In genomic region chr3:49937611-49938010, GRCm38 (mm10) we compare ENCODE assay signal across 17 mouse cellular contexts.
"Had no signal": no experiment of that assay in that cellular context is flagged by ENCODE, and none has a peak within 500 bp of the region (broad histone marks: within the 10 kb centered on the region; RNA-seq: fewer than 3 reads in every experiment).

No protein-coding gene starts in this region.

- H3K27me3 ChIP-seq: neural tube, embryonic 13.5 days; neural tube, embryonic 15.5 days had no signal

- H3K4me2 ChIP-seq: lung, embryonic 14.5 days; neural tube, embryonic 13.5 days; neural tube, embryonic 15.5 days had no signal

- H3K9me3 ChIP-seq: midbrain, embryonic 10.5 days; neural tube, embryonic 13.5 days; neural tube, embryonic 15.5 days had no signal

- DNase-seq: lung, adult 18-20 months; lung, embryonic 14.5 days; lung, postnatal 10 days; lung, postnatal 4 days; midbrain, embryonic 14.5 days; right cerebral cortex, adult 18-20 months; right cerebral cortex, postnatal 25 days; right cerebral cortex, postnatal 4 days; spleen, adult 18-20 months; thymus, adult 18-20 months; thymus, postnatal 14 days; thymus, postnatal 36 days had no signal

- H3K27ac ChIP-seq: midbrain, embryonic 10.5 days; neural tube, embryonic 13.5 days; neural tube, embryonic 15.5 days had no signal

- H3K4me1 ChIP-seq: neural tube, embryonic 13.5 days; neural tube, embryonic 15.5 days had no signal

- ATAC-seq: midbrain, embryonic 16.5 days had no signal

- H3K36me3 ChIP-seq: midbrain, embryonic 10.5 days; neural tube, embryonic 13.5 days; neural tube, embryonic 15.5 days had no signal

- H3K9ac ChIP-seq: lung, embryonic 14.5 days; neural tube, embryonic 13.5 days; neural tube, embryonic 15.5 days had no signal

- H3K4me3 ChIP-seq: midbrain, embryonic 10.5 days; myocyte; neural tube, embryonic 13.5 days; neural tube, embryonic 15.5 days had no signal
